Mouse (Mus musculus): ENCODE measurements around the gene Gnl2.

DNA sequence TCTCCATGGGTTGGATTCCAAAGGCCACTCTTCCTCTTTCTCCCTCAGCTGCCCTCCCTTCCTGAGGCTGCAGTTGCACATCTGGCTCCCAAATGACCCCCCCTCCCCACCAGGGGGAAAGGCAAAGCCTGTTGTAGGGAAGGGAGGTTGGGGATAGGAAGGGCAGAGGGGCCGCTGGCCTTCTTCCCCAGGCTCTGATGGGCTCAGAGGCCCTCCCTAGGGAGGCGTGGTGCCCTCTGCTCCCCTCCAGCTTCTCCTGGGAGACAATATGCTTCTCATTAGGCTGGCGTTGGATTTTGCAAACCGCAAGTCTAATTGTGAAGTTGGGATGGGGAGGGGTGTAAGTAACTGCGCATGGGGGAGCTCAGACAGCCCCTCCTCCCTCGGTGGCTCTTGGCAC lies 47.7 kb upstream of the Gnl2 start:
- TF ChIP-seq CTCF (IDR thresholded peaks at IDR 0.05; ENCODE audit: borderline replicate concordance, insufficient read depth, low read length) (no peak), POLR2A (IDR thresholded peaks at IDR 0.05; ENCODE audit: low read depth, low read length) (no peak)

Measured in embryonic fibroblast, embryonic 13.5 days (primary cell).